Mouse (Mus musculus): ENCODE measurements around the gene Elfn1. TPM values are rescaled to one million over a fixed set of nuclear protein-coding genes. Genes with fewer than 3 reads are reported as not detected.

Gene Elfn1
- polyA plus RNA-seq, 1 experiment from 2014 or later, result 0.52 TPM

DNA sequence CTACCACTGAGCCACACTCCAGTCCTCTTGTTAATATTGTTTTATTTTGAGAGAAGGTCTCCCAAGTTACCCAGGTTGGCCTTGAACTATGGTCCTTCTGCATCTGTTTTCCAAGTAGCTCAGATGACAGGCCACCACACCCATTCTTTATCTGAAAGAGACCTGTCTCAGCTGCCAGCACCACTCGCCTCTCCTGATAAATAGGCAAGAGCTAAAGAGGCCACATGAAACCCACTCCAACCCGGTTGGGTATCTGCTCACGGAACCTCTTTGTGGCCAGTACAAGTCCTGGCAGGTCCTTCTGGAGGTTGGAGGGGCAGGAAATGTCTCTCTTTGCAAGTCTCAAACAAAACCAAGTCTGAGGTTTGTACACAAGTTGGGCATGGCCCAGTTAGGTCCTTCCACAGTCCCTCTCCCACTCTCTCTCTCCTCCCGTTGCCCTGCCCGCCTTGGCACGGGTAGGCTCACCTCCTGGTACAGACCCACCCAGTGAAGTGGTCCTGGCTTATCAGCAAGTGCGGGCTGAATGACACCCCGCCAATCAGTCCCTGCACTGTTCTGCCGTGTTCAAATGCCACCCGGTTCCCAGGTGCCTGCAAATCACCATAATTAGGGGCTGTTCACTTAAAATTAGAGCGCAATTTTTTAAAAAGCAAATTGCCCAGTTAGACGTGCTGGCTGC is 104.7 kb downstream of the Elfn1 start:
- Histone ChIP-seq H3K36me3 (ENCODE audit: control insufficient read depth, insufficient read depth, low read length) (no peaks in the 10 kb centered on the region), H3K9ac (ENCODE audit: low read length) (no peak overlapping the region), H3K27ac (ENCODE audit: low read depth, low read length) (no peak overlapping the region), H3K9me3 (ENCODE audit: control insufficient read depth, low read length) (no peaks in the 10 kb centered on the region), H3K4me3 (ENCODE audit: low read depth, low read length) (no peak overlapping the region), H3K4me1 (replicated peaks; ENCODE audit: control insufficient read depth, insufficient read depth, low read length) (peaks cover 5% of the 10 kb centered on the region; the same call in 1 of the 2 replicates), H3K4me2 (ENCODE audit: low read depth, low read length, severe bottlenecking) (no peak overlapping the region), H3K27me3 (ENCODE audit: control insufficient read depth, insufficient read depth, low read length) (no peaks in the 10 kb centered on the region)
- no peak for ATAC-seq (replicated peaks; ENCODE audit: low FRiP score)
- WGBS, result 90% methylated on average over 12 of the region's 12 CpGs
- DNase-seq (ENCODE audit: low spot score), result no peak

DNA sequence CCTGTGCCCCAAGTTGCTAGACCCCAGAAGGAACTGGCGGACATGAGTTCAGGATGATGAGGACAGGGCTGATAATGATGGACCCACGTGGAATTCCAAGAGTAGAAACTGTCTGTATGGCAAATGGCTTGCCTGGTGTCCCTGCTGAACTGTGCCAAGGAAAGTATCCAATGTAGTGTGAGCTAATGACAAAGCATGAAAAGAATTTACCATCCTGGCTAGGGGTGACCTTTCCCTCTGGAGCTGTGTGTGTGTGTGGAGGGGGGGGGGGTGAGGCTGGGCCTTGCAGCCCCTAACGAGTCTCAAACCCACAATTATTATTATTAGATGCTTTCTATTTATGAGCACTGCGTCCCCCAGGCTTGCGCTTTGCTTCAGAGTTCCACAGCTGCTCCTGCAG is 105.9 kb downstream of the Elfn1 start:
- Histone ChIP-seq H3K36me3 (ENCODE audit: control insufficient read depth, insufficient read depth, low read length) (no peaks in the 10 kb centered on the region), H3K9me3 (ENCODE audit: control insufficient read depth, low read length) (no peaks in the 10 kb centered on the region), H3K4me3 (ENCODE audit: low read depth, low read length) (no peak overlapping the region), H3K4me2 (ENCODE audit: low read depth, low read length, severe bottlenecking) (no peak overlapping the region), H3K27ac (ENCODE audit: low read depth, low read length) (no peak overlapping the region), H3K4me1 (replicated peaks; ENCODE audit: control insufficient read depth, insufficient read depth, low read length) (no peaks in the 10 kb centered on the region; the same call in 1 of the 2 replicates), H3K27me3 (ENCODE audit: control insufficient read depth, insufficient read depth, low read length) (no peaks in the 10 kb centered on the region), H3K9ac (ENCODE audit: low read length) (no peak overlapping the region)
- ATAC-seq (replicated peaks; ENCODE audit: low FRiP score) (no peak), DNase-seq (ENCODE audit: low spot score) (no peak)
- WGBS, result 70% methylated on average over 5 of the region's 5 CpGs

DNA sequence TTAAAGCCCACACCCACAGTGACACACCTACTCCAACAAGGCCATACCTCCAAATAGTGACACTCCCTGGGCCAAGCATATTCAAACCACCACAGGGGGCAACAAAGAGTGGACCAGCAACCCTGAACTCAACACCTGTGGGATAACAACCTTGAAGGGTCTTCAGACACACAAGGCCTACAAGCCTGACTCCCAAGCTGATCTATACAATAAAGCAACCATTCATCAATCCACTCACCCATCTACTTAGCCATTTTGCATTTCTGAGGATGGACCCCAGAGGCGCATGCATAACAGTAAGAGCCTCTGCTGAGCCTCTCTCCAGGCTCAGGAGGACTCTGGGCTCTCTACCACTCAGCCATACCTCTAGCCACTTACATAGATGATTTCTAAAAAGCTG is 109.2 kb downstream of the Elfn1 start:
- Histone ChIP-seq H3K4me1 (replicated peaks; ENCODE audit: control insufficient read depth, insufficient read depth, low read length) (no peaks in the 10 kb centered on the region), H3K4me2 (ENCODE audit: low read depth, low read length, severe bottlenecking) (no peak overlapping the region), H3K27ac (ENCODE audit: low read depth, low read length) (no peak overlapping the region), H3K9me3 (ENCODE audit: control insufficient read depth, low read length) (no peaks in the 10 kb centered on the region), H3K27me3 (ENCODE audit: control insufficient read depth, insufficient read depth, low read length) (no peaks in the 10 kb centered on the region), H3K9ac (ENCODE audit: low read length) (no peak overlapping the region), H3K4me3 (ENCODE audit: low read depth, low read length) (no peak overlapping the region), H3K36me3 (ENCODE audit: control insufficient read depth, insufficient read depth, low read length) (no peaks in the 10 kb centered on the region)
- ATAC-seq (replicated peaks; ENCODE audit: low FRiP score), result no peak
- 89% methylated on average over 1 of the region's 1 CpGs for WGBS
- DNase-seq (ENCODE audit: low spot score), result no peak

DNA sequence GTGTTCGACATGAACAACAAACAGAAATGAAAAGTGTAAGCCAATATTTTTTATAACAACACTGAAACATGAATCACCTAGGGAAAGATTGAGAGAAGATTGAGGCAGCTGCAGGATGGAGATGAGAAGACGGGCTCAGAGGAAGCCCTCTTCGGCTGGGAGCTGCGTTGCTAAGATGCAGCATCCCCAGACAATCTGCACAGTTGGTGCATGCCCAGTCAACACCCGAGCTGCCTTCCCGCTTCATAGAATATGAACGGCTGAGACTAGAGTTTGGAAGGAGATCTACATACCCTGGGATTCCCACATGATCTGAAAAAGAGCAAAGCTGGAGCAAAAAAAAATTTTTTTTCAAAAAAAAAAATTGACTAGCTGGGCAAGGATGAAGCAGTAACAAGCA is 111.0 kb downstream of the Elfn1 start:
- DNase-seq (ENCODE audit: low spot score), result no peak
- 92% methylated on average over 7 of the region's 7 CpGs for WGBS
- no peak overlapping the region for H3K9ac ChIP-seq (ENCODE audit: low read length)
- no peaks in the 10 kb centered on the region for H3K36me3 ChIP-seq (ENCODE audit: control insufficient read depth, insufficient read depth, low read length)
- H3K9me3 ChIP-seq (ENCODE audit: control insufficient read depth, low read length), result no peaks in the 10 kb centered on the region
- no peak overlapping the region for H3K4me3 ChIP-seq (ENCODE audit: low read depth, low read length)
- ATAC-seq (replicated peaks; ENCODE audit: low FRiP score), result no peak
- 0 out of 2 replicates have a peak, but pooled peaks cover 1% of the 10 kb centered on the region for H3K4me1 ChIP-seq (replicated peaks; ENCODE audit: control insufficient read depth, insufficient read depth, low read length)
- H3K27ac ChIP-seq (ENCODE audit: low read depth, low read length), result no peak overlapping the region
- H3K4me2 ChIP-seq (ENCODE audit: low read depth, low read length, severe bottlenecking), result no peak overlapping the region
- no peaks in the 10 kb centered on the region for H3K27me3 ChIP-seq (ENCODE audit: control insufficient read depth, insufficient read depth, low read length)

DNA sequence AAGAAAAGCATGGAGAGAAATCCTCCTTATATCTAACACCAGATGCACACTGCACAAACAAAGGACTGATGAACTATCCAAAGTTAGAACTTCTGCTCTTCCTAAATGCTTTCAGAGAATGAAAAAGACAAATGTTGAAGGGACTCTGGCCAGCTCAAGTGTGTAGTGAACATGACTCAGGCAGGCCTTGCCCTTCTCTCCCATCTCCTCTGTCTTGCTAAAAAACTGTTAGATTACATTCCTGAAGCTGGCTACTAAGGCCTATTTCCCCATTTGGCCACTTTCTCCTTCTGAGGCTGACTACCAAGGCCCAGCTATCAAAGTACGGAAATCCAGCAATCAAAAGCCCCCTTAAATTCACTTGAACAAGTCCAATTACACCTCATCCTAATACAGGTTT is 111.9 kb downstream of the Elfn1 start:
- DNase-seq (ENCODE audit: low spot score) (no peak), ATAC-seq (replicated peaks; ENCODE audit: low FRiP score) (no peak)
- no peaks in the 10 kb centered on the region for H3K36me3 ChIP-seq (ENCODE audit: control insufficient read depth, insufficient read depth, low read length)
- peaks cover 1% of the 10 kb centered on the region; the same call in 1 of the 2 replicates for H3K4me1 ChIP-seq (replicated peaks; ENCODE audit: control insufficient read depth, insufficient read depth, low read length)
- no peak overlapping the region for H3K9ac ChIP-seq (ENCODE audit: low read length)
- H3K4me3 ChIP-seq (ENCODE audit: low read depth, low read length), result no peak overlapping the region
- no peaks in the 10 kb centered on the region for H3K9me3 ChIP-seq (ENCODE audit: control insufficient read depth, low read length)
- 100% methylated on average over 1 of the region's 1 CpGs for WGBS
- H3K27ac ChIP-seq (ENCODE audit: low read depth, low read length), result no peak overlapping the region
- H3K27me3 ChIP-seq (ENCODE audit: control insufficient read depth, insufficient read depth, low read length), result no peaks in the 10 kb centered on the region
- no peak overlapping the region for H3K4me2 ChIP-seq (ENCODE audit: low read depth, low read length, severe bottlenecking)

DNA sequence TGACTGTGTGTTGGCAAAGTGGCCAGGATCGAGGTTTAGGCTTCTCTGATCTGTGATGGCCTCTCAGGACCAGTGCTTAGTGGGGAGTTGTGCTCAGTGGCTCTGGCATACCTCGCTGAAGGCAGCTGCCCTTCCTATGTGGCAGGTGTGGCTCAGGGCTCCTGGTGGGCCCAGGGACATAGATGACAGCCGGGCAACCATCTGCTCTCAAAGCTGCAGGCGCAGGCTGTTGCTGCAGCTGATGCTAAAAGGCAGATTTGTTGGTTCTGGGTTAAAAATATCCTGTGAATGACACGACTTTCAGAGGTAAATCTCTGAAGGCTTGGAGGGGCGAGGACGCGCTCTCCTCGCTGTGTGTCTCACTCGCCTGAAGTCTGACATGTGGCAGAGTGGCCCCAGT is 114.0 kb downstream of the Elfn1 start:
- no peak overlapping the region for H3K9ac ChIP-seq (ENCODE audit: low read length)
- no peak for ATAC-seq (replicated peaks; ENCODE audit: low FRiP score)
- H3K36me3 ChIP-seq (ENCODE audit: control insufficient read depth, insufficient read depth, low read length), result no peaks in the 10 kb centered on the region
- H3K4me3 ChIP-seq (ENCODE audit: low read depth, low read length), result no peak overlapping the region
- peaks cover 1% of the 10 kb centered on the region; the same call in 1 of the 2 replicates for H3K4me1 ChIP-seq (replicated peaks; ENCODE audit: control insufficient read depth, insufficient read depth, low read length)
- H3K27me3 ChIP-seq (ENCODE audit: control insufficient read depth, insufficient read depth, low read length), result no peaks in the 10 kb centered on the region
- no peak for DNase-seq (ENCODE audit: low spot score)
- no peak overlapping the region for H3K4me2 ChIP-seq (ENCODE audit: low read depth, low read length, severe bottlenecking)
- no peaks in the 10 kb centered on the region for H3K9me3 ChIP-seq (ENCODE audit: control insufficient read depth, low read length)
- no peak overlapping the region for H3K27ac ChIP-seq (ENCODE audit: low read depth, low read length)
- 84% methylated on average over 10 of the region's 10 CpGs for WGBS

DNA sequence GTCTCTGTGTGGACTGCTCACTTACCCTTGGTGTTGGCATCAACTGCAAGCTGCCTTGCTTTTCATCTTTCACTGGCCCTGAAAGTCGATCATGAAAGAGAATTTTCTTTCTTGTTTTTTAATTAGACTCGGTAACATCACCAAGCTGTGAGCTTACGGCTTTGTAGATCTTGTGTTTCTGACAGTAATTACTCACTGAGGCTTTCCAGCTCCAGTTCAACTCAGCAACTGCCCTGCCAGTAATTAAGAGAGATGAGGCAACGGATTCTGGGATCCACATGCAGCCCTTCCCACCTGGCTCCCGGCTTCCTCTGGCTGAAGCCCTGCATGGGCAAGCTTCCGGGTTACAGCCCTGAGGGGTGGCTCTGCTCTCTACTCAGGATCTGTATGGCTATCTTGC is 115.1 kb downstream of the Elfn1 start:
- H3K9ac ChIP-seq (ENCODE audit: low read length), result no peak overlapping the region
- ATAC-seq (replicated peaks; ENCODE audit: low FRiP score), result no peak
- H3K4me3 ChIP-seq (ENCODE audit: low read depth, low read length), result no peak overlapping the region
- H3K27me3 ChIP-seq (ENCODE audit: control insufficient read depth, insufficient read depth, low read length), result no peaks in the 10 kb centered on the region
- no peak overlapping the region for H3K4me2 ChIP-seq (ENCODE audit: low read depth, low read length, severe bottlenecking)
- no peak overlapping the region for H3K27ac ChIP-seq (ENCODE audit: low read depth, low read length)
- 80% methylated on average over 6 of the region's 6 CpGs for WGBS
- no peak for DNase-seq (ENCODE audit: low spot score)
- peaks cover 1% of the 10 kb centered on the region; the same call in 1 of the 2 replicates for H3K4me1 ChIP-seq (replicated peaks; ENCODE audit: control insufficient read depth, insufficient read depth, low read length)
- H3K36me3 ChIP-seq (ENCODE audit: control insufficient read depth, insufficient read depth, low read length), result no peaks in the 10 kb centered on the region
- no peaks in the 10 kb centered on the region for H3K9me3 ChIP-seq (ENCODE audit: control insufficient read depth, low read length)

DNA sequence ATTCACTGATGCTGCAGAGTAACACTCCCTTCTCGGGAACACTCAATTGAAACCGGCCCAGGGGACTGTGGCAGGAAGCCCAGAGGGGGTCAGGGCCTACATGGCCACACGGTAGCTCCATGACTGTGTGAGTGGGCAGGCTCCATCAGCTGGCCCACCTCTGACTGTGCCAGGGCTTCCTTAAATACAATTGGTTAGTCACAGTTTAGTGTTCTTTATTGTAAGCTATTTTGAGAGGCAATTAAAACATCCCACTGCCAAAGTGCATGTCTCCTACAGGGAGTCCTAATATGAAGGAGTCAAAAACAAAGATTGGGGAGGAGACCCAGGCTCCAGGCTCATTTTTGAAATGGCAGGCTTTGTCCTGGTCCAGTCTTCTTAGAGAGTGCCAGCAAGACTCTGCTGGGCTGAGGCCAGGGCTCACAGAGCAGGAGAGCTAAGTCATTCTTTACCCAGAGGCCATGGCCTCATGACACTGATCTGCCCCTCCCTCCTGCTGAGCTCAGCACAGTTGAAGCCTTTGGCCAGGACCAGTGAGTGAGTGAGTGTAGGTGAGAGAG is 116.3 kb downstream of the Elfn1 start:
- no peaks in the 10 kb centered on the region for H3K9me3 ChIP-seq (ENCODE audit: control insufficient read depth, low read length)
- H3K27me3 ChIP-seq (ENCODE audit: control insufficient read depth, insufficient read depth, low read length), result no peaks in the 10 kb centered on the region
- H3K9ac ChIP-seq (ENCODE audit: low read length), result no peak overlapping the region
- DNase-seq (ENCODE audit: low spot score) (no peak), ATAC-seq (replicated peaks; ENCODE audit: low FRiP score) (no peak)
- peaks cover 1% of the 10 kb centered on the region; the same call in 1 of the 2 replicates for H3K4me1 ChIP-seq (replicated peaks; ENCODE audit: control insufficient read depth, insufficient read depth, low read length)
- H3K4me3 ChIP-seq (ENCODE audit: low read depth, low read length), result no peak overlapping the region
- H3K36me3 ChIP-seq (ENCODE audit: control insufficient read depth, insufficient read depth, low read length), result no peaks in the 10 kb centered on the region
- WGBS, result 58% methylated on average over 3 of the region's 3 CpGs
- no peak overlapping the region for H3K27ac ChIP-seq (ENCODE audit: low read depth, low read length)
- H3K4me2 ChIP-seq (ENCODE audit: low read depth, low read length, severe bottlenecking), result no peak overlapping the region

Measured in forebrain, embryonic 11.5 days (tissue).